In genomic region chr2:169902896-169903295, GRCm38 (mm10) we compare ENCODE assay signal across 11 mouse cellular contexts.
"Had no signal": no experiment of that assay in that cellular context is flagged by ENCODE, and none has a peak within 500 bp of the region (broad histone marks: within the 10 kb centered on the region; RNA-seq: fewer than 3 reads in every experiment).

No protein-coding gene starts in this region.

- H3K27me3 ChIP-seq: neural tube, embryonic 13.5 days had no signal

- H3K9ac ChIP-seq: limb, embryonic 13.5 days; liver, embryonic 14.5 days; neural tube, embryonic 13.5 days had no signal

- H3K27ac ChIP-seq: limb, embryonic 13.5 days; liver, embryonic 14.5 days; neural tube, embryonic 13.5 days had no signal

- H3K9me3 ChIP-seq: limb, embryonic 13.5 days; neural tube, embryonic 13.5 days had no signal

- H3K4me3 ChIP-seq: limb, embryonic 13.5 days; neural tube, embryonic 13.5 days had no signal

- H3K4me2 ChIP-seq: limb, embryonic 13.5 days; neural tube, embryonic 13.5 days had no signal

- DNase-seq: kidney, adult 18-20 months; kidney, postnatal 10 days; left cerebral cortex, postnatal 4 days; lung, adult 18-20 months; lung, postnatal 36 days; retina, postnatal 1 day; right cerebral cortex, postnatal 14 days; thymus, postnatal 36 days had no signal

- H3K36me3 ChIP-seq: limb, embryonic 13.5 days; neural tube, embryonic 13.5 days had no signal
